Mouse (Mus musculus): ENCODE measurements around the gene Gm19345. TPM values are rescaled to one million over a fixed set of nuclear protein-coding genes. Genes with fewer than 3 reads are reported as not detected.

Gene Gm19345
- polyA plus RNA-seq, 1 experiment from 2014 or later: not detected

- Histone ChIP-seq H3K27me3 (ENCODE audit: low read depth, poor library complexity, severe bottlenecking) (peaks cover 75% of the 10 kb centered on the region), H3K9me3 (replicated peaks) (no peaks in the 10 kb centered on the region), H3K36me3 (no peaks in the 10 kb centered on the region), H3K27ac (no peak overlapping the region), H3K4me3 (no peak overlapping the region), H3K4me1 (peaks cover 52% of the 10 kb centered on the region)
- DNase-seq (ENCODE audit: low spot score): no peak
- 74% methylated on average over 3 of the region's 3 CpGs for WGBS
These were observed 31.3 kb upstream of the Gm19345 start for GRCm38 (mm10) chr7:19820347-19821048.

GRCm38 (mm10) chr7:19821633-19822032, 30.2 kb upstream of the Gm19345 start:
- WGBS: 56% methylated on average over 7 of the region's 7 CpGs
- H3K27ac ChIP-seq: no peak overlapping the region
- peak overlapping the region; percentile 54; the same call in 1 of the 2 replicates for H3K4me3 ChIP-seq
- peaks cover 68% of the 10 kb centered on the region for H3K27me3 ChIP-seq (ENCODE audit: low read depth, poor library complexity, severe bottlenecking)
- no peaks in the 10 kb centered on the region for H3K9me3 ChIP-seq (replicated peaks)
- H3K36me3 ChIP-seq: no peaks in the 10 kb centered on the region
- DNase-seq (ENCODE audit: low spot score): no peak
- H3K4me1 ChIP-seq: peaks cover 41% of the 10 kb centered on the region

- peak overlapping the region; percentile 75 for H3K27ac ChIP-seq
- peaks cover 66% of the 10 kb centered on the region for H3K27me3 ChIP-seq (ENCODE audit: low read depth, poor library complexity, severe bottlenecking)
- no peaks in the 10 kb centered on the region for H3K9me3 ChIP-seq (replicated peaks)
- H3K4me3 ChIP-seq: peak overlapping the region; percentile 54
- no peaks in the 10 kb centered on the region for H3K36me3 ChIP-seq
- H3K4me1 ChIP-seq: peaks cover 35% of the 10 kb centered on the region
- WGBS: 6% methylated on average over 20 of the region's 20 CpGs
- peak; percentile 43 for DNase-seq (ENCODE audit: low spot score)
These were observed 29.6 kb upstream of the Gm19345 start for GRCm38 (mm10) chr7:19822193-19822592.

GRCm38 (mm10) chr7:19822604-19823058, 29.2 kb upstream of the Gm19345 start, which contains the start of gene Bcl3:
Bcl3 (minus strand) TSS chr7:19822770.
- Histone ChIP-seq H3K27ac (peak within 1 kb of the TSS; percentile 75), H3K27me3 (ENCODE audit: low read depth, poor library complexity, severe bottlenecking) (peaks cover 61% of the 10 kb centered on the region), H3K36me3 (no peaks in the 10 kb centered on the region), H3K9me3 (replicated peaks) (no peaks in the 10 kb centered on the region), H3K4me1 (peaks cover 31% of the 10 kb centered on the region), H3K4me3 (peak within 1 kb of the TSS; percentile 54)
- DNase-seq (ENCODE audit: low spot score): no peak
- WGBS: 2% methylated on average over 42 of the region's 42 CpGs

- Histone ChIP-seq H3K36me3 (no peaks in the 10 kb centered on the region), H3K4me1 (peaks cover 27% of the 10 kb centered on the region), H3K27me3 (ENCODE audit: low read depth, poor library complexity, severe bottlenecking) (peaks cover 53% of the 10 kb centered on the region), H3K9me3 (replicated peaks) (no peaks in the 10 kb centered on the region), H3K4me3 (peak overlapping the region; percentile 27), H3K27ac (peak overlapping the region; percentile 70; the same call in 1 of the 2 replicates)
- WGBS: 19% methylated on average over 16 of the region's 16 CpGs
- DNase-seq (ENCODE audit: low spot score): no peak
These were observed 28.3 kb upstream of the Gm19345 start for GRCm38 (mm10) chr7:19823256-19824181.

- 23% methylated on average over 26 of the region's 26 CpGs for WGBS
- peak; percentile 82 for DNase-seq (ENCODE audit: low spot score)
- Histone ChIP-seq H3K36me3 (no peaks in the 10 kb centered on the region), H3K4me3 (peak overlapping the region; percentile 27), H3K4me1 (peaks cover 27% of the 10 kb centered on the region), H3K27ac (peak overlapping the region; percentile 70; the same call in 1 of the 2 replicates), H3K27me3 (ENCODE audit: low read depth, poor library complexity, severe bottlenecking) (peaks cover 48% of the 10 kb centered on the region), H3K9me3 (replicated peaks) (no peaks in the 10 kb centered on the region)
These were observed 27.4 kb upstream of the Gm19345 start for GRCm38 (mm10) chr7:19824182-19824973.

GRCm38 (mm10) chr7:19826756-19827155, 25.0 kb upstream of the Gm19345 start:
- H3K27me3 ChIP-seq (ENCODE audit: low read depth, poor library complexity, severe bottlenecking): peaks cover 27% of the 10 kb centered on the region
- 43% methylated on average over 6 of the region's 6 CpGs for WGBS
- no peaks in the 10 kb centered on the region for H3K9me3 ChIP-seq (replicated peaks)
- no peak for DNase-seq (ENCODE audit: low spot score)
- peaks cover 32% of the 10 kb centered on the region for H3K4me1 ChIP-seq
- H3K27ac ChIP-seq: 0 out of 2 replicates have a peak overlapping the region, but pooled peaks have one; percentile 6
- no peak overlapping the region for H3K4me3 ChIP-seq
- no peaks in the 10 kb centered on the region for H3K36me3 ChIP-seq

GRCm38 (mm10) chr7:19829694-19830093, 22.1 kb upstream of the Gm19345 start:
- Histone ChIP-seq H3K9me3 (replicated peaks) (no peaks in the 10 kb centered on the region), H3K4me3 (no peak overlapping the region), H3K36me3 (no peaks in the 10 kb centered on the region), H3K4me1 (peaks cover 7% of the 10 kb centered on the region), H3K27me3 (ENCODE audit: low read depth, poor library complexity, severe bottlenecking) (peaks cover 6% of the 10 kb centered on the region; the same call in 1 of the 2 replicates), H3K27ac (no peak overlapping the region)
- DNase-seq (ENCODE audit: low spot score): no peak
- WGBS: 85% methylated on average over 3 of the region's 3 CpGs

GRCm38 (mm10) chr7:19830682-19831156, 21.1 kb upstream of the Gm19345 start:
- H3K9me3 ChIP-seq (replicated peaks): no peaks in the 10 kb centered on the region
- H3K36me3 ChIP-seq: no peaks in the 10 kb centered on the region
- no peak overlapping the region for H3K4me3 ChIP-seq
- H3K4me1 ChIP-seq: peaks cover 6% of the 10 kb centered on the region
- WGBS: 43% methylated on average over 13 of the region's 13 CpGs
- H3K27me3 ChIP-seq (ENCODE audit: low read depth, poor library complexity, severe bottlenecking): peaks cover 6% of the 10 kb centered on the region; the same call in 1 of the 2 replicates
- H3K27ac ChIP-seq: no peak overlapping the region
- DNase-seq (ENCODE audit: low spot score): no peak

- no peaks in the 10 kb centered on the region for H3K9me3 ChIP-seq (replicated peaks)
- WGBS: 52% methylated on average over 9 of the region's 9 CpGs
These were observed 20.0 kb upstream of the Gm19345 start for GRCm38 (mm10) chr7:19831837-19832236.

GRCm38 (mm10) chr7:19834055-19834454, 17.7 kb upstream of the Gm19345 start:
- H3K4me3 ChIP-seq: no peak overlapping the region
- peaks cover 6% of the 10 kb centered on the region for H3K4me1 ChIP-seq
- H3K27me3 ChIP-seq (ENCODE audit: low read depth, poor library complexity, severe bottlenecking): no peaks in the 10 kb centered on the region
- H3K9me3 ChIP-seq (replicated peaks): no peaks in the 10 kb centered on the region
- 65% methylated on average over 3 of the region's 3 CpGs for WGBS
- H3K27ac ChIP-seq: no peak overlapping the region
- no peak for DNase-seq (ENCODE audit: low spot score)
- H3K36me3 ChIP-seq: no peaks in the 10 kb centered on the region

More at GRCm38 (mm10) chr7:19831837-19832236, 20.0 kb upstream of the Gm19345 start:
- Histone ChIP-seq H3K36me3 (no peaks in the 10 kb centered on the region), H3K4me3 (no peak overlapping the region), H3K4me1 (peaks cover 6% of the 10 kb centered on the region), H3K27me3 (ENCODE audit: low read depth, poor library complexity, severe bottlenecking) (peaks cover 2% of the 10 kb centered on the region; the same call in 1 of the 2 replicates), H3K27ac (no peak overlapping the region)
- DNase-seq (ENCODE audit: low spot score): no peak

GRCm38 (mm10) chr7:19836843-19837242, 15.0 kb upstream of the Gm19345 start:
- no peak overlapping the region for H3K4me3 ChIP-seq
- 65% methylated on average over 3 of the region's 3 CpGs for WGBS
- no peaks in the 10 kb centered on the region for H3K4me1 ChIP-seq
- H3K27ac ChIP-seq: no peak overlapping the region
- no peaks in the 10 kb centered on the region for H3K36me3 ChIP-seq
- H3K27me3 ChIP-seq (ENCODE audit: low read depth, poor library complexity, severe bottlenecking): no peaks in the 10 kb centered on the region; the same call in 1 of the 2 replicates
- DNase-seq (ENCODE audit: low spot score): no peak
- no peaks in the 10 kb centered on the region for H3K9me3 ChIP-seq (replicated peaks)

Data from limb, embryonic 10.5 days (tissue).